Mouse (Mus musculus): ENCODE data around the gene Usp34. TPM values are rescaled to one million over a fixed set of nuclear protein-coding genes. Genes with fewer than 3 reads are reported as not detected.
"Not testable (repeated sequence)": the region's sequence is repeated elsewhere in the genome, so short reads cannot be mapped to it uniquely, and the experiment has no call there.

Gene Usp34
- total RNA-seq, 2 experiments from 2014 or later = 59.1 to 72.1 TPM

DNA sequence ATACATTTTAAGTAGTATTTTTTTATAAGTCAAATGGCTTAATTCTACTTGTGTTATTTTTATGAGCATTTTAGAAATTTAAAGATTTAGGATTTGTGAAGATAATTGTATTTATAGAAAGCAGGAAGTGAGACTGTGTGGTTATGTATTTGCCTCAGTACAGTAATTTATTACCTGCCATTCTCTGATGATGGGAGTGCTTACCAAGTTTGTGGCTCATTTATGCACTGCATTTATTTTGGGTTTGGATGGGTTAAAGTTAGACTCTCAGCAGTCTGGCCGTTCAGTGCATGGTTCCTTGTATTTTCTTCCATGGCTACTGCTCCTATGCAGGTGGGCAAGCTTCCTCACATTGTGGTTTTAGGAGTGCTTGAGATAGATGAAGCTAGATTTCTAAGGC, 28.5 kb downstream of the Usp34 start:
- DNase-seq (ENCODE audit: low spot score in 2 of 2) = no peak

DNA sequence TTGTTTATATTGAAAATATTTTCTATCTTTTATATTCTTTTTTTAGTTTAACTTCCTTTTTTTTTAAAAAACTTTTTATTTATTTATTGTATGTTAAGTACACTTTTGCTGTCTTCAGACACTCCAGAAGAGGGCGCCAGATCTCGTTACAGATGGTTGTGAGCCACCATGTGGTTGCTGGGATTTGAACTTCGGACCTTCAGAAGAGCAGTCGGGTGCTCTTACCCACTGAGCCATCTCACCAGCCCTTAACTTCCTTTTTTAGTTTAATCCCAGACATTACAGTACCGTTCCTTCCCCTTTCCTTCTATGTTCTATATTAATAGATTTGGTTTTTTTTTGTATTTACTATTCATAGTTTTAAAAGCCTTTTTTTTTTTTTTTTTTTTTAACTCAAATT, 50.5 kb downstream of the Usp34 start:
- DNase-seq (ENCODE audit: low spot score in 2 of 2) = not testable (repeated sequence)

DNA sequence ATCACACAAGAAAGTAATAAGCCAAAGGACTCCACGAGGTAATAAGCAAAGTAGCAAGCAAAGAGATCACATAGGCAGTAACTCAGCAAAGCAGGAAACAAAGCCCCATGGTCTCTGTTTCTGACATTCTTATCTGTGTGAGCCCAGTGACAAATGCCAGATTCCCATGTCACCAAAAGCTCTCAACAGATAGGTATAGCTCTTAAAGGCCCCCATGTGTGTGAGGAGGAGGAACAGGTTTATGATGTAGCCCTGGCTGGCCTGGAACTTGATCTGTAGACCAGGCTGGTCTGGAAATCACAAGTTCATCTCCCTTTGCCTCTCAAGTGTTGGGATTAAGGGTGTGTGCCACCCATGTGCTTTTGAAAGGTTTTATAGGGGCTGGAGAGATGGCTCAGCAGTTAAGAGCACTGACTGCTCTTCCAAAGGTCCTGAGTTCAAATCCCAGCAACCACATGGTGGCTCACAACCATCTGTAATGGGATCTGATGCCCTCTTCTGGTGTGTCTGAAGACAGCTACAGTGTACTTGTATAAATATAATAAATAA, 53.1 kb downstream of the Usp34 start:
- DNase-seq (ENCODE audit: low spot score in 2 of 2) = not testable (repeated sequence)

DNA sequence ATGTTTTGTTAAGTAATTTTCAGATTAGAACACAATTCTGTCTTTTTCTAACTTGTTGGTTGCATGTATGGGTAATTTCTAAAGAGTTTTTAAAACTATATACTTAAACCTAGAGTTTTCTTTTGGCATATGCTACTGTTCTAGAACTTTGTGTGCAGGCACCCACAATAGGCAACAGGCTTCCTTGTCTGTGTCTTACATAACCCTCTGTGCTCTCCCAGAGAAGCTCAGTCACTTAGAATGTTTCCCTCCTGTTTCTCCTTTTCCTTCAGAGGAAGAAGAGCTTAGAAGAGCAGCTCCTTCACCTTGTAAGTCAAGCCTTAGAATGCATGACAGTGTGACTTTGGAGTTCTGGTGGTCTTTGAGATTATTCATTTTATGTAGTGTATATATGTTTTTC, 55.6 kb downstream of the Usp34 start:
- no peak for DNase-seq (ENCODE audit: low spot score in 2 of 2)

DNA sequence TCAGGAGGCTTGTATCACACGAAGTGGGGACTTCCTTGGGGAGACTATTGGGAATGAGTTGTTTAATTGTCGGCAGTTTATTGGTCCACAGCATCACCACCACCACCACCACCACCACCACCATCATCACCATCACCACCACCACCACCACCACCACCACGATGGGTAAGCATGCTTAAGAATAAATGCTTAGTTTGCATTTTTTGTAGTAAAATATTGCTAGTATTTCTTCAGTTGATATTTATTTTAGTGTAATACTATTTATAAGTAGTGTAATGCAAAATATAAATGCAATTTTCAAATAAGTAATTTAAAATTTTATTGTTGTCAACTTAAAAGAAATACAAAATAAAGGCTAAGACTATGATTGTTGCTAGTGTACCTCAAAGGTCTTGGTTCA, 57.7 kb downstream of the Usp34 start:
- DNase-seq (ENCODE audit: low spot score in 2 of 2) = no peak

DNA sequence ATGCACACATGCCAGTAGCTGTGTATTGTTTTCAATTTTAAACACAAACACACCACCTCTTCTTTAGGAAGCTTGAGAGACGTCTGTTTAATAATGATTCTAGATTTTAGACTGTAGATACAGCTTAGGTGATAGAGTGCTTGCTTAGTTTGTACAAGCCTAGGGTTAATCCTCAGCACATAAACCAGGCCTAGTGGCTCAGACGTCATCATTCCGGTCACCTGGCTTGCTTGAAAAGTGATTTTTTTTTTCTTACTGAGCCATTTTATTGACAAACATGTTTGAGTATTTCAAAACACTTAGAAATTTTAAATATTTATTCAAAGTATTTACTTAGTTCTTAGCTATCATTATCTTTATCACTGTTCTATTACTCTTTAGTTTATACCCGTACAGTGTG, 65.3 kb downstream of the Usp34 start:
- DNase-seq (ENCODE audit: low spot score in 2 of 2) = no peak

DNA sequence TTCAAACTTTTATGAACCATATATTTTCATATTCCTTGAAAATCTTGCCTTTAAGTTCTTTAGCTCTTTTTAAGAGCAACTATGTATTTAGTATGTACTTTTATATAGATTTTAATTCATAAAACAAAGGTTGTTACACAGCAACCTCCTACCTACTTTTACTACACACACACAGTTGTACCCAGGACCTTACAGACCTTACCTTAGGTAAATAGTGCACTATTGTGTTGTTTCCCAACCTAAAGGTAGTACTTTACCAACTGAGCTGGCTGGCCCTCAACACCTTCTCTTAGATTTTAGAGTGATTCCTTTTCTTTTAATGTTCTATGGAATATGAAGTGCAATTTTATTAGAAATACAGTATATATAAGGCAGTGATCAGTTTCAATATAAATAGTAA, 65.8 kb downstream of the Usp34 start:
- DNase-seq (ENCODE audit: low spot score in 2 of 2) = no peak

DNA sequence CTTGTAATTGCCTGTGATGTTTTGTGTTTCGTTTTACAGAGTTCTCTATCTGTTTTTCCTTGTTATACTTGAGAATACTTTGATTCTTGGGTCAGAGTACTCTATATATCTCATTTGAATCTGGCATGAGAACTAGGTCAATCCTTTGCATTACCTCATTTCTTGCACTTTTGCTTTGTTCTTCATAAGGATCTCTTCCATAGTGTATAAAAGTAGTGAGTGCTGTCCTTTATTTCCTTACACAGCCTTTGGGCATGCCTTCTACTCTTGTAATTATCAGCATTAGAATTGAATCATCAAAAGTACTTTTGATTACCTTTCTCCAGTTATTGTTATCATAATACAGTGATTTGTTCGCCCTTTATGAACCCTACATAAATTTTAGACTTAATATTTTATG, 73.4 kb downstream of the Usp34 start:
- no peak for DNase-seq (ENCODE audit: low spot score in 2 of 2)

DNA sequence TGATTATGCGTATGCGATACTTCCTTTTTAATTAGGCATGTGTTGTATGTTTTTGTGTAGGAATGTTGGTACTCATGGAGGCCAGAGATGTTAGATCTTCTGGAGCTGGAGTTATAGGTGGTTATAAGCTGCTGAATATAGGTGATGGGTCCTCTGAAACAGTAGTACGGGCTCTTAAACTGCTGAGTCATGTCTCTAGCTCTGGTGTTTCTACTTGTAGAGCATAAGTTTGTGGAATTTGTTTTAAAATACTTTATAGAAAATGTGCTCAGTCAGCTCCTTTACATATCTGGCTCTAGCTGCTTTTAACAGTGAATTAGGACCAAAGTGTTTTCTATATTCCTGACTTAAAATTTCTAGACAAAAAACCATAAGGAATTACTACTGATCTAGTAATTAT, 73.9 kb downstream of the Usp34 start:
- DNase-seq (ENCODE audit: low spot score in 2 of 2) = no peak

DNA sequence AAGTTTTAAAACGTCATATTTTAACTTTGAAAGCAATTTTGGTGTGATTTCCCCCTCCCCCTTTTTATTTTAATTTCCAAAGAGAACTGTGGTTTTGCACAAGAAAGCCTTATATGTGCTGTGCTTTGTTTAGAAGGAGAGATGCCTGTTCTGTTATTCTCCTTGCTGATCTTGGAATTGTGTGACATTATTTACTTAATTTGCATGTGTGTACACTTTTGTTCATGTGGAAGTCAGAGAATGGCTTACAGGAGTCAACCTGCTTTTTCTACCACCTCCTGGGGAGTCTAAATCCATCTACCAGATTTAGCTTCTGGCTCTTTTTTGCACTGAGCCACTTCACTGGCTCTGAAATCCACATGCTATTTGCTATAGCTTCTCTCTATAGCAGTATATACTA, 76.1 kb downstream of the Usp34 start:
- DNase-seq (ENCODE audit: low spot score in 2 of 2) = no peak

DNA sequence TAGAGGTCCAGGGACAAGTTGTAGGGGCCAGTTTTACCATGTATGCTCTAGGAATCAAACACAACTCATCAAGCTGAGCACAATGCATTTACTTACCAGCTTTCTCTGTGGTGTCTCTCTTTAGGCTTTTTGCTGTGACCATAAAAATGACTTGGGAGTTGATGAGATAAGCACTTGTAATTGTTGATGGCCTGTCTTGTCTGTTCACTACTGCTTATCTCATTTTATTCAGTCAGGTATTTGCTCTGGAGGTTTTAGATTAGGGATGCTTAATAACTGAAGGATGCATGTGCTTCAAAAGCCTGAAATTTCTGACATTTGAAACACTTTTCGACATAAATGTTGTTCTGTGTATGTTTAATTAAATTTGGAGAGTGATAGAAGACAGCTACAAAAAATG, 83.0 kb downstream of the Usp34 start:
- no peak for DNase-seq (ENCODE audit: low spot score in 2 of 2)

DNA sequence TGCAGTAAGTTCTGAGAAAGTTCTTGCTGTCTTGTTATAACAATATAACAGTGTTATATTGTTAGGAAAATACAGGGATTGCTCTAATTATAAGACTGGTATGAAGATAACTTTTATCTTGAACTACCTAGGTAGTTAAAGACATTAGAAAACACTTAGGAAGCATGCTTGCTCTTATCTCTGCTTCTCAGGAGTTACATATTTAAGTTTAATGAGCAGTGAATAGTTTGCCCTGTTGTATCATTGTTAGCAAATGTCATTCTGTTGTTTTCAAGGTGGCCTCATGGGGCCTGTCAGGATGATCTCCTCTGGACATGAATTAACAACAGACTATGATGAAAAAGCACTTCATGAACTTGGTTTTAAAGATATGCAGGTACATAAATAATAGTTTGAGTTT, 85.9 kb downstream of the Usp34 start:
- DNase-seq (ENCODE audit: low spot score in 2 of 2) = no peak

DNA sequence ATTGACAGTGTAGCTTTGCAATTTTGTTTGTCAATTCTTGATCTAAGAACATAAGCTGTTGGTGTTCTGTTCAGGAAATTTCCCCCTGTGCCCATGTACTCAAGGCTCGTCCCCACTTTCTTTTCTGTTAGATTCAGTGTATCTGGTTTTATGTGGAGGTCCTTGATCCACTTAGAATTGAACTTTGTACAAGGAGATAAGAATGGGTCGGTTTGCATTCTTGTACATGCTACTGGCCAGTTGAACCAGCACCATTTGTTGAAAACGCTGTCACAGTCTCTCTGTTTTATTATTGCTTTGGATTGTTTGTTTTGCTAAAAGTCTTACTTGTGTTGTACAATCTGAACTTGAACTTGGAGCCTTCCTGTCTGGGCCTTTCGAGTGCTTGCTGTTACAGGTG, 89.9 kb downstream of the Usp34 start:
- no peak for DNase-seq (ENCODE audit: low spot score in 2 of 2)

DNA sequence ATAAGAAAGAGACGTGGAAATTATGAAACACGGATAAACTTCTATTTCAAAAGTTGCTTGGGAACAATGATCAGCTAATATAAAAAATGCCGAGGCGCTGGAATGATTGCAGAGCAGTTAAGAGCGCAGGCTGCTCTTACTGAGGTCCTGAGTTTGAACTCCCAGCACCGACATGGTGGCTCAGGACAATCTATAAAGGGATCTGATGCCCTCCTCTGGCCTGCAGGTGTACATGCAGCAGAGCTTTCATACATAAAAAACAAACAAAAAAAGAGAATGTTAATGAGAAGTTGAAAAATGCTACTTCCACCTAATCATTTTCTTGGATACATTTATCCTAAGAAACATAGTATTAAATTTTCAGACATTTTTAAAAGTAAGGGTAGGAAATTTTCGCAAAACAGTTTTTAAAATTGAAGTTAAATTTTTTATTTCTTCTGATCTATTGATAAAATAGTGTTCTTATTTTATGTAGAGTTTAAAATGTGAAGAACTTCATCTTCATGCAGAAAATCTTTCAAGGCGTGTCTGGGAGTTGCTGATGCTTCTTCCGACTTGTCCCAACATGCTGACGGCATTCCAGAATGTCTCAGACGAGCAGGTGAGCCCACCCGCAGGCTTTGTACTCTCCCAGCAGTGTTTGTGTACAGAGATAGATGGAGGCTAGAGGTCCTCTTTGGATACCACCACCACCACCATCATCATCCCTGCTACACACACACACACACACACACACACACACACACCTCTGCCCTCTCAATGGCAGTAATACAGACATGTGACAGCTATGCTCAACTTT, 94.5 kb downstream of the Usp34 start:
- DNase-seq (ENCODE audit: low spot score in 2 of 2) = no peak

DNA sequence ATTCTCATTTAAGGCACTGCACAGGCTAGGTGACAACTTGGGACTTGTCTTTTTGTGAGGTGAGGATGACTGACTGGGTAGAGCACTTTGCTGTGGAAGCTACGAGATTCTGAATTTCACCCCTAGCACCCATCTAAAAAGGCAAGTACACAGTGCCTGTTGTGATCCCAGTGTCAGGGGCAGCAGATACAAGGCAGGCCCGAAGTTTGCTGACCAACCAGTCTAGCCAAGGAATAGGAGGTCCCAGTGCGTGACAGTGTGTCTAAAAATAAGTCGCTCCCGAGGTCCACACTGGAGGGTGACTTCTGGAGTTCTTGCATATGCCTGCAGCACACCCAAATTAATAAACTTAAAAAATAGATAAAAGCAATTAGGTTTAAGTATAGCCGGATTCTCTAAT, 121.6 kb downstream of the Usp34 start:
- no peak for DNase-seq (ENCODE audit: low spot score in 2 of 2)

DNA sequence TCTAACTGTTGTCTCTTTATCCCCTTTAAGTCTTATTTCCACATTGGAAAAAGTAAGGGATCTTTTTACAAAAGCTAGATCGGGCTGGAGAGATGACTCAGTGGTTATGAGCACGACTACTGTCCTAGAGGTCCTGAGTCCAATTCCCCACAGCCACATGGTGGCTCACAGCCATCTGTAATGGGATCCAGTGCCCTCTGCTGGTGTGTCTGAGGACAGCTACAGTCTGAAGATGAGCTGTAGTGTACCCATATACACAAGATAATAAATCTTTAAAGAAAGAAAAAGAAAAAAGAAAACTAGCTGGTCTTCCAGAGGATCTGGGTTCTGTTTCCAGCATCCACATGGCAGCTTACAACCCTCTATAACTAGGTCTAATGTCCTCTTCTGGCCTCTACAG, 123.3 kb downstream of the Usp34 start:
- DNase-seq (ENCODE audit: low spot score in 2 of 2) = no peak

DNA sequence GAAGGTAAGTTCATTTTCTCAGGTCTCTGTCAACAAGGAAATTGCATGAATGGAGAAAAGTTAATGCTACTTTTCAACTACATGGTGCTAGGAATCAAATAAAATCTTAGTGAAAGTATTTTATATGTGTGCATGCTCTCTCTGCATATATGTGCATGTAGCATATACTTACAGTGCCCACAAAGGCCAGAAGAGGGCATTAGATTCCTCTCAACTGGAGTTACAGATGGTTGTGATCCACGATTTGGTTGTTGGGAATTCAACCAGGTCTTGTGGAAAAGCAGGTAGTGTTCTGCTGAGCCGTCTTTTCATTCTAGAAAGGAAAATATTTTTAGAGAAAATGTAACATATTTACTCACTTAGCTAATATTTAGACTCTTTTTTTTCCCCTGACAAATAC, 129.4 kb downstream of the Usp34 start:
- DNase-seq (ENCODE audit: low spot score in 2 of 2) = no peak

DNA sequence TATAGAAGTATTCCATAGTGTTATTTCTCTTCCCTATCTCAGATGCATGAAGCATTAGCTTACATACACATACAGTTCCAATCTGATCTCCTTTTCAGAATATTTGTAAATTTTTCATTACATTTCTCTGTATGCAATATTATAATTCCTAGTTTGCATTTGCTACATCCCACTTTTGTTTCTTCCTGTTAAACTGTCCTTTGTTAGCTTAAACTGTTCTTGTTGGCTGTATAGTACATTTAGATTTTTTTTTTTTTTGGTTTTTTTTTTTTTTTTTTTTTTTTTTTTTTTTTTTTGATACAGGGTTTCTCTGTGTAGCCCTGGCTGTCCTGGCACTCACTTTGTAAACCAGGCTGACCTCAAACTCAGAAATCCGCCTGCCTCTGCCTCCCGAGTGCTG, 159.2 kb downstream of the Usp34 start:
- not testable (repeated sequence) for DNase-seq (ENCODE audit: low spot score in 2 of 2)

DNA sequence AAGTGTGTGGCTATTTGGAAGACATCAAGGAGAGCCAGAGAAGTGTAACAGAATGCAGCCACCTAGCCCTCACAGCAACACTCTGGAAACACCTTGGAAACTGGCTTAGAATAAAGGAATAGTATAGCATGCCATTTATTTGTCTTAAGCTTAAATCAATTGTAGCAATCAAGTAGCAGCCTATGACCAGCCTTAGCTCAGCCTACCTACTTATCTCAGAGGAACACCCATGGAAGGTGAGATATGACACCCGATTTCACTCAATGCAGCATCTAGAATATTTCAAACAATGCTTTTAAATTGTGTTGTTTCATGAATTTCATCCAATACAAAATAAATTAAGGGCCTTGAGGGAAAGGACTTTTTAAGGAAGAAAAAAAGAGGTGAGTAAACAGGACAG, 183.3 kb downstream of the Usp34 start:
- DNase-seq (ENCODE audit: low spot score in 2 of 2) = no peak

DNA sequence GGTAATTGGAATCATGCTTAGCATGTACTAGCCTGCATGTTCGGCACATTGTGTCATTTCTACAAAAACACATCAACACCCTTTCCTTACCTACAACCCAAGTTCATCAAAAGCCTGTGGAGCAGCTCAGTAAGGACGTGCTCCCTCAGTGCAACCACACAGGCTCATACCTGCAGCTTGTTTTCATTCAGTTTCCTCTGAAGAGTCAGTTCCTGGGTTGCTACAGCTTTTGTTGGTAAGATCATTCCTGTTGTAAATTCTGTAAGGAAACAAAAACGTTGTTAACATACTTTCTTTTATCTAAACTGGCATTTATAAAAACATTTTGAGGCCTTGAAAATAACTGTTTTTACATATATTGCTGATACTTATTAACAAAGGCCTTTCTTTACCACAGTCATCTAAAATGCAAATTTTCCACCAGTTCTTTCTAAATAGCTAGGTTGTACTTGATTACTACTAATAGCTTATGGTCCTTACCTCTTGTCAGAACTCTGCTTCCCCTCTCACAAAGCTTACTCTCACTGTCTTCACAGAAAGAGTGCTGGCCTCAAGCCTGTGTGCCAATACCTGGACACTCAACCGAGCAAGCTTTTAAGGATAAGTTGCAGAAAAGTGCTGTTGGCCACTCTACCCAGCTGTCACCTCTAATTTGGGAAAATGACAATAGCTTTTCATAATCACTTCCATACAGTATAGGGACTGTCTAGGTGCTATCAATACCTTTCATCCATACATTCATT, 185.5 kb downstream of the Usp34 start:
- DNase-seq (ENCODE audit: low spot score in 2 of 2) = no peak

DNA sequence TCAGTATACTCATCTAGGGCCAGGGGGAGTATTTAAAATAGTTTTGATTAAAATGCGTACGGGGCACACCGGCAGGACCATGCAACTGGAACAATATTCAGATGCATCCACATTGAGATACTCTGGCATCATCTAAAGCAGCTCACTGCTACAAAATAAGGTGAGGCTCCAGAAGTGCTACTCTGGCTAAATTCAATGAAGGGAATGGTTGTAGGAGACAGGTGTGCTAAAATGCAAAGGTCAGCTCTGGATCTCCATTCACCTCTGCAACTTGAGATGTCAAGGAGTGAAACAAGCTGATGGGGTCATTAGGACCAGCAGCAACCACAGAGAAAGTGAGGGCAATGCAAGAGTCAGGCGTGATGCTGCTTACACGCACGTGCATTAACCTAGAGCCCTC, 188.5 kb downstream of the Usp34 start:
- no peak for DNase-seq (ENCODE audit: low spot score in 2 of 2)

DNA sequence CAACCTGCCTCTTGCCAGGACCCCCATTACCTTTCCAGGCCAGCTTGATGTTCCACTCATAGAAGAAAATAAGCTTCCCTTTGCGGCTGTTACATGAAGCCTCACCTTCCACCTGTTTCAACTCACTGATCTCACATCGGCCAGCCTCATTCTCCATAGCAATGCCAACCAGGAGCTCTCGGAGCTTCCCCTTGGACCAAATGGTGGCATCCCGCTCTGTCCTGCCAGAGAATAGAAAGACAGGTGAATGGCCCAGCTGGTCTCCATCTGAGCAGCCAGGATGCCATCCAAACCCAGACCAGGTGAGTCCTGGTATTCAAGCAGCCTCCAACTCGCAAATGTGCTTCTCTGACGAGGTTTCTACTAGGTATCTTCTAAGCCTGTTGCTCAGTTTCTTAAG, 190.0 kb downstream of the Usp34 start:
- DNase-seq (ENCODE audit: low spot score in 2 of 2) = no peak

DNA sequence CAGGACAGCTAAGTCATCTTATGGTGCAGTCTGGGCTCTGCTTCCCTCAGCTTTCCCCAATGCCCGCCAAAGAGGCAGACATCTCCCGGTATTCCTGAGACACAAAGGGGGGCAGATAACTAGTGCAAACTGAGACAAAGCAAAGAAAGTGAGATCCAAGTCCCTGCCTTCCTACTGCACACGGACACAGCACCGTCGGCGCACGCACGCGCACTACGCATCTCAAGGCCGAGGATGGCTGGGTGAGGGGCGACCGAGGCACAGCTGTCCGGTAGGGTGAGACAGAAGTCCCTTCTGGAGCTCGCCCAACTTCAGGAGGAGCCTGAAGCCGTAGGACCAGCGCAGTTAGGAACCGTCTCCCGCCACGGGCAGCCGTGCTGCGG, 190.6 kb downstream of the Usp34 start:
- peak; percentile 26 to 35 for DNase-seq (ENCODE audit: low spot score in 2 of 2)

Data from adrenal gland, postnatal 4 days (tissue).